8 mouse cellular contexts compared by ENCODE assay signal in the genomic region with DNA sequence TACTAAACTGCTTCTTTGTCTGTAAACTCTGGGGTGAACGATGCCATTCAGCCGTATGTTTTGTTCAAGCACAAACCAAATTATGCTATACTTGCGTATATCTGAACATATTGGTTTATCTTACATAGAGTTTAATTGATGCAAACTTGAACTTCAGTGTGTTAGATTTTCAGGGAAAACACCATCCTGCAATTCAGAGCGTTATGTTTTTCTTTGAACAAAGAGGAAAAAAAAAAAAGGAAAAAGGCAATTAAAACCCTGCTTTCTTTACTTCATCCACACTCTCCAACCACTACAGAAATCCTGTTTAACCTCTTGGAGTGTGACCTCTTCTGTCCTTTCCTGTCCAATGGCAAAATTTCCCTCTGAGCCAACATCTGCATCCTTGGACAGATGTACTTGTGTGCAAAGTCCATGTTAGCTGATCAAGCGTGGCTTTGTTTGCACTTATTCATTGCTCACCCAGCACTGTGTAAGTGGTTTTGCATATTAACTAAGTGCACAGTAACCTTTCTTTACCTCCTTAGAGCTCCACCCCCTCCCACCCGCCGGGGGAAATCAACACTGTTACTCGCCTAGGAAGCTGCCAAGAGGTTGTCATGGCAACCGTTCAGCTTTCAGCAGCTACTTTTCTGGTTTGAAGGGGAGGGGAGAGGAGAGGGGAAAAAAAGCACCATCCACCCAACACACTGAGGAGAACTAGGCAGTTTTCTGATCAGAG.
DNase-seq lines count a peak whose midpoint lies in the region; ATAC-seq lines count a peak whose summit lies in the region.

No protein-coding gene starts in this region.

- H3K27ac ChIP-seq in forebrain, embryonic 14.5 days (ENCODE audit: low read depth, low read length) = peak overlapping the region; percentile 92
- peak overlapping the region; percentile 78 for H3K27ac ChIP-seq in hindbrain, embryonic 14.5 days
- no peak overlapping the region for H3K27ac ChIP-seq in lung, embryonic 15.5 days

- peak; percentile 87 for DNase-seq in CD4-positive, CD25-positive, alpha-beta regulatory T cell, adult 2 months (ENCODE audit: low read depth, low spot score)
- DNase-seq in c-Kit-positive CD71-negative TER-119-negative erythroid progenitor cells, embryonic 14.5 days (ENCODE audit: low read depth) = peak; percentile 22
- DNase-seq in forebrain, embryonic 14.5 days (ENCODE audit: low spot score) = peak; percentile 100
- DNase-seq in hindbrain, embryonic 14.5 days (ENCODE audit: low spot score) = peak; percentile 95
- peak; percentile 92 for DNase-seq in layer of hippocampus, adult 9-11 months
- DNase-seq in ovary, adult 18-20 months (ENCODE audit: low spot score) = peak; percentile 56
- peak; percentile 8 to 23 for DNase-seq in thymus, postnatal 10 days (ENCODE audit: low spot score in 2 of 2)

- no peak overlapping the region for H3K4me3 ChIP-seq in forebrain, embryonic 14.5 days (ENCODE audit: low read depth, low read length)
- no peak overlapping the region for H3K4me3 ChIP-seq in hindbrain, embryonic 14.5 days (replicated peaks; ENCODE audit: low read length)
- no peak overlapping the region for H3K4me3 ChIP-seq in lung, embryonic 15.5 days

- H3K4me2 ChIP-seq in forebrain, embryonic 14.5 days (ENCODE audit: low read length) = peak overlapping the region; percentile 51
- H3K4me2 ChIP-seq in hindbrain, embryonic 14.5 days (replicated peaks) = peak overlapping the region; percentile 47
- H3K4me2 ChIP-seq in lung, embryonic 15.5 days = peak overlapping the region; percentile 36; the same call in 1 of the 2 replicates

- no peaks in the 10 kb centered on the region for H3K36me3 ChIP-seq in forebrain, embryonic 14.5 days (ENCODE audit: control insufficient read depth, insufficient read depth, low read length)
- H3K36me3 ChIP-seq in hindbrain, embryonic 14.5 days (replicated peaks; ENCODE audit: control insufficient read depth, insufficient read depth) = no peaks in the 10 kb centered on the region
- no peaks in the 10 kb centered on the region for H3K36me3 ChIP-seq in lung, embryonic 15.5 days

- H3K9me3 ChIP-seq in forebrain, embryonic 14.5 days (replicated peaks; ENCODE audit: control insufficient read depth, low read length) = no peaks in the 10 kb centered on the region
- no peaks in the 10 kb centered on the region for H3K9me3 ChIP-seq in hindbrain, embryonic 14.5 days (ENCODE audit: control insufficient read depth, low read length)
- H3K9me3 ChIP-seq in lung, embryonic 15.5 days = no peaks in the 10 kb centered on the region

- WGBS in forebrain, embryonic 14.5 days = 1% methylated on average over 9 of the region's 9 CpGs
- WGBS in hindbrain, embryonic 14.5 days = 4% methylated on average over 9 of the region's 9 CpGs
- 20% methylated on average over 9 of the region's 9 CpGs for WGBS in lung, embryonic 15.5 days

- no peaks in the 10 kb centered on the region for H3K27me3 ChIP-seq in forebrain, embryonic 14.5 days (replicated peaks; ENCODE audit: control insufficient read depth, insufficient read depth, low read length)
- no peaks in the 10 kb centered on the region for H3K27me3 ChIP-seq in hindbrain, embryonic 14.5 days (ENCODE audit: control insufficient read depth, insufficient read depth, low read length)
- no peaks in the 10 kb centered on the region for H3K27me3 ChIP-seq in lung, embryonic 15.5 days

- H3K9ac ChIP-seq in forebrain, embryonic 14.5 days (ENCODE audit: low read length) = no peak overlapping the region; the same call in 1 of the 2 replicates
- H3K9ac ChIP-seq in hindbrain, embryonic 14.5 days = peak overlapping the region; percentile 22; the same call in 1 of the 2 replicates
- no peak overlapping the region for H3K9ac ChIP-seq in lung, embryonic 15.5 days

- peaks cover 30% of the 10 kb centered on the region for H3K4me1 ChIP-seq in forebrain, embryonic 14.5 days (ENCODE audit: control insufficient read depth, insufficient read depth, low read length)
- H3K4me1 ChIP-seq in hindbrain, embryonic 14.5 days (replicated peaks; ENCODE audit: control insufficient read depth, insufficient read depth, low read length) = peaks cover 42% of the 10 kb centered on the region
- H3K4me1 ChIP-seq in lung, embryonic 15.5 days = peaks cover 35% of the 10 kb centered on the region

- ATAC-seq in forebrain, embryonic 14.5 days = peak; percentile 94
- ATAC-seq in hindbrain, embryonic 14.5 days (ENCODE audit: low FRiP score) = peak; percentile 94
- peak; percentile 86 for ATAC-seq in lung, embryonic 15.5 days (ENCODE audit: borderline replicate concordance, extremely low read depth, low FRiP score, low TSS enrichment)

Comparison
In these comparisons a context has a peak if more than half of its experiments do, and no peak if none do; other contexts are left out.
1. DNase-seq: peak in every context shown above with its lines; median percentile 100 in forebrain, embryonic 14.5 days; 95 in hindbrain, embryonic 14.5 days; 92 in layer of hippocampus, adult 9-11 months; 87 in CD4-positive, CD25-positive, alpha-beta regulatory T cell, adult 2 months; 56 in ovary, adult 18-20 months; 22 in c-Kit-positive CD71-negative TER-119-negative erythroid progenitor cells, embryonic 14.5 days; 16 in thymus, postnatal 10 days.